Mouse (Mus musculus): Measurements from ENCODE around the gene Gm19426.

- no peak for TF ChIP-seq POLR2A (IDR thresholded peaks at IDR 0.05; ENCODE audit: low read depth, low read length)
- no peak for TF ChIP-seq CTCF (IDR thresholded peaks at IDR 0.05; ENCODE audit: extremely low read depth, insufficient read depth, insufficient read length, insufficient replicate concordance)
Measured at GRCm38 (mm10) chr2:84758542-84759127, 15.2 kb upstream of the Gm19426 start.
